Mouse (Mus musculus) MEL (cell line): ENCODE results near the gene Pip5kl1. TPM values are rescaled to one million over a fixed set of nuclear protein-coding genes. Genes with fewer than 3 reads are reported as not detected.

ENCODE experiments used
- DNase-seq: peaks from one replicate; pipeline ENCODE4 v3.0.0; 2011; ENCODE audit warnings: low read depth, low spot score
- H3K27ac ChIP-seq: 2 replicates; pipeline ENCODE4 v1.5.1; 2012; ENCODE audit warnings: low read depth, mild to moderate bottlenecking, control low read depth, low read length, moderate library complexity; ENCODE audit not compliant: control insufficient read depth
- H3K27me3 ChIP-seq, 2 experiments: fragments of 150-350 bp in 1 of 2; sonication (generic) in 1 of 2; 2 replicates each; pipeline ENCODE4 v1.6.1; 2012; ENCODE audit warnings: low read length in 2 of 2, mild to moderate bottlenecking in 2 of 2, improper control_type of control experiment in 1 of 2, moderate library complexity in 1 of 2; ENCODE audit not compliant: insufficient read depth in 2 of 2, control insufficient read depth in 1 of 2
- H3K36me3 ChIP-seq, 2 experiments: 2 replicates each; pipeline ENCODE4 v1.6.1; 2012 to 2014; ENCODE audit warnings: low read length in 2 of 2, improper control_type of control experiment in 1 of 2, inconsistent platforms in 1 of 2, mild to moderate bottlenecking in 1 of 2; ENCODE audit not compliant: insufficient read depth in 2 of 2, control insufficient read depth in 1 of 2
- H3K4me1 ChIP-seq, 2 experiments: fragments of 150-350 bp in 1 of 2; sonication (generic) in 1 of 2; 2 replicates each; pipeline ENCODE4 v1.6.1; 2012; ENCODE audit warnings: low read length in 2 of 2, improper control_type of control experiment in 1 of 2, mild to moderate bottlenecking in 1 of 2; ENCODE audit not compliant: insufficient read depth in 2 of 2, control insufficient read depth in 1 of 2
- H3K4me3 ChIP-seq, 2 experiments: fragments of 150-350 bp in 1 of 2; sonication (generic) in 1 of 2; 2 replicates each; pipeline ENCODE4 v1.5.1; 2012; ENCODE audit warnings: low read depth in 2 of 2, low read length in 2 of 2, mild to moderate bottlenecking in 2 of 2, moderate library complexity in 2 of 2, control low read depth in 1 of 2, improper control_type of control experiment in 1 of 2; ENCODE audit not compliant: control insufficient read depth in 1 of 2, insufficient read depth in 1 of 2
- H3K79me2 ChIP-seq: 2 replicates; pipeline ENCODE4 v1.6.1; 2012; ENCODE audit warnings: mild to moderate bottlenecking, low read length, moderate library complexity; ENCODE audit not compliant: control insufficient read depth, poor library complexity, insufficient read depth
- H3K9ac ChIP-seq: 2 replicates; pipeline ENCODE4 v1.6.1; 2012; ENCODE audit warnings: low read depth, mild to moderate bottlenecking, control low read depth, low read length, moderate library complexity; ENCODE audit not compliant: control insufficient read depth, poor library complexity, severe bottlenecking
- H3K9me3 ChIP-seq: fragments of 150-350 bp; sonication (generic); replicated peaks from 2 replicates; pipeline ENCODE4 v1.6.1; 2012; ENCODE audit warnings: mild to moderate bottlenecking, low read length, improper control_type of control experiment, moderate library complexity; ENCODE audit not compliant: insufficient read depth
- CHD1 ChIP-seq: IDR thresholded peaks from 2 replicates; pipeline ENCODE4 v1.6.1; 2012; ENCODE audit warnings: low read depth, mild to moderate bottlenecking, inconsistent platforms, low read length, improper control_type of control experiment
- EP300 ChIP-seq, 2 experiments: IDR thresholded peaks; 2 replicates each; pipeline ENCODE4 v1.6.1; 2011; ENCODE audit warnings: improper control_type of control experiment in 2 of 2, low read length in 2 of 2, low read depth in 1 of 2, mild to moderate bottlenecking in 1 of 2
- GATA1 ChIP-seq: IDR thresholded peaks from 2 replicates; pipeline ENCODE4 v1.6.1; 2011; ENCODE audit warnings: low read depth, low read length, improper control_type of control experiment
- HCFC1 ChIP-seq: IDR thresholded peaks from 2 replicates; pipeline ENCODE4 v1.6.1; 2012; ENCODE audit warnings: low read depth, mild to moderate bottlenecking, inconsistent platforms, low read length, improper control_type of control experiment, moderate library complexity
- KAT2A ChIP-seq: conservative IDR thresholded peaks from 2 replicates; pipeline ENCODE4 v1.6.1; 2012; ENCODE audit warnings: low read depth, low read length, improper control_type of control experiment, inconsistent platforms
- MAZ ChIP-seq: IDR thresholded peaks from 2 replicates; pipeline ENCODE4 v1.6.1; 2012; ENCODE audit warnings: low read depth, mild to moderate bottlenecking, inconsistent platforms, low read length, improper control_type of control experiment
- MEF2A ChIP-seq: IDR thresholded peaks from 2 replicates; pipeline ENCODE4 v1.6.1; 2014; ENCODE audit warnings: low read depth, mild to moderate bottlenecking, inconsistent platforms, low read length, improper control_type of control experiment; ENCODE audit not compliant: poor library complexity, insufficient replicate concordance, severe bottlenecking; ENCODE audit errors: extremely low read depth
- NELFE ChIP-seq: IDR thresholded peaks from 2 replicates; pipeline ENCODE4 v1.6.1; 2011; ENCODE audit warnings: low read depth, low read length, improper control_type of control experiment
- NRF1 ChIP-seq: IDR thresholded peaks from 2 replicates; pipeline ENCODE4 v1.6.1; 2014; ENCODE audit warnings: low read depth, mild to moderate bottlenecking, inconsistent platforms, low read length, improper control_type of control experiment, moderate library complexity; ENCODE audit not compliant: poor library complexity, insufficient read depth, severe bottlenecking
- POLR2A ChIP-seq, 2 experiments: IDR thresholded peaks; 2 replicates each; pipeline ENCODE4 v1.6.1; 2011 to 2012; ENCODE audit warnings: low read length in 2 of 2, mild to moderate bottlenecking in 2 of 2, control low read depth in 1 of 2, improper control_type of control experiment in 1 of 2, low read depth in 1 of 2, moderate library complexity in 1 of 2; ENCODE audit not compliant: control insufficient read depth in 1 of 2, insufficient read depth in 1 of 2, poor library complexity in 1 of 2
- POLR2AphosphoS5 ChIP-seq: IDR thresholded peaks from 2 replicates; pipeline ENCODE4 v1.6.1; 2012; ENCODE audit warnings: low read depth, borderline replicate concordance, mild to moderate bottlenecking, inconsistent platforms, low read length, moderate library complexity, mixed read lengths
- RAD21 ChIP-seq: IDR thresholded peaks from 2 replicates; pipeline ENCODE4 v1.6.1; 2011; ENCODE audit warnings: mild to moderate bottlenecking, low read depth, low read length, improper control_type of control experiment
- RCOR1 ChIP-seq: IDR thresholded peaks from 2 replicates; pipeline ENCODE4 v1.6.1; 2012; ENCODE audit warnings: low read depth, mild to moderate bottlenecking, inconsistent platforms, low read length, improper control_type of control experiment
- SIN3A ChIP-seq: IDR thresholded peaks from 2 replicates; pipeline ENCODE4 v1.6.1; 2012; ENCODE audit warnings: low read length, improper control_type of control experiment, inconsistent platforms
- TAL1 ChIP-seq: IDR thresholded peaks from 2 replicates; pipeline ENCODE4 v1.6.1; 2012; ENCODE audit warnings: mild to moderate bottlenecking, inconsistent platforms, low read length, moderate library complexity, mixed read lengths
- TCF12 ChIP-seq: IDR thresholded peaks from 2 replicates; pipeline ENCODE4 v1.6.1; 2014; ENCODE audit warnings: low read depth, mild to moderate bottlenecking, inconsistent platforms, low read length, improper control_type of control experiment, moderate library complexity
- USF1 ChIP-seq: IDR thresholded peaks from 2 replicates; pipeline ENCODE4 v1.6.1; 2014; ENCODE audit warnings: low read depth, mild to moderate bottlenecking, inconsistent platforms, low read length, improper control_type of control experiment, moderate library complexity
- polyA plus RNA-seq, 2 experiments: library from polyadenylated mRNA; stranded (reverse) in 1 of 2; unstranded in 1 of 2; fragments of >175 nt in 1 of 2; fragments of >200 nt in 1 of 2; gene quantifications; 2 replicates each; pipeline versions ENCODE4 v1.2.1 to v1.2.4; 2012; ENCODE audit warnings: low replicate concordance in 2 of 2, low read depth in 1 of 2; ENCODE audit not compliant: insufficient read length in 2 of 2, insufficient read depth in 1 of 2, missing spikeins in 1 of 2
- total RNA-seq: library from RNA; depleted of rRNA; stranded (reverse); fragments of 300-350 nt; gene quantifications from 2 replicates; pipeline ENCODE4 v1.2.3, GENCODE M21; 2012

Gene Pip5kl1
- total and polyA plus RNA-seq, 3 experiments: 0.22 to 0.58 TPM; not detected in 1

DNA sequence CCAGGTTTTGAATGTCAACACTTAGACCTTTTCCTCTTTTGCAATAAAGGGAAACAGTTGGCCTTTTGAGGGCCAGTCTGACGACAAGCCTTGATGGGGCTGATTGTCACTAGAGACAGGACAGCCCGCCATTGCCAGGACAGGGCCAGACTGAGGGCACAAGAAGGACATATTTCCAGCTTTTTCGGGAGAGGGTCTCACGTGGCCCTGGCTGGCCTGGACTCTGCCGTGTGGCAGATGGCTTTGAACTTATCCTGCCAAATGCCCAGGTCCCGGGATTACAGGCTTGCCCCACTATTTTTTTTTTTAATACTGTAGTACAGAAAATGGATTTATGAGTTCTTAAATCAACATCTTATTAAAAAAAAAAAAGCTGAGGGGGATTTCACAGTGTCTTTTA, 16.7 kb downstream of the Pip5kl1 start:
- no peak for DNase-seq
- Histone ChIP-seq H3K27me3 (no peaks in the 10 kb centered on the region), H3K4me3 (no peak overlapping the region), H3K27ac (no peak overlapping the region), H3K36me3 (peaks cover 3 to 12% of the 10 kb centered on the region in 2 experiments; a peak in 3 of 4 replicates), H3K4me1 (peaks cover 5 to 16% of the 10 kb centered on the region in 2 experiments; a peak in 3 of 4 replicates), H3K79me2 (peaks cover 32% of the 10 kb centered on the region), H3K9me3 (no peaks in the 10 kb centered on the region), H3K9ac (no peak overlapping the region)
- no peak for TF ChIP-seq KAT2A
- no peak for TF ChIP-seq EP300 (IDR thresholded peaks at IDR 0.05; ENCODE audit: low read depth in 1 of 2, low read length in 2 of 2)

DNA sequence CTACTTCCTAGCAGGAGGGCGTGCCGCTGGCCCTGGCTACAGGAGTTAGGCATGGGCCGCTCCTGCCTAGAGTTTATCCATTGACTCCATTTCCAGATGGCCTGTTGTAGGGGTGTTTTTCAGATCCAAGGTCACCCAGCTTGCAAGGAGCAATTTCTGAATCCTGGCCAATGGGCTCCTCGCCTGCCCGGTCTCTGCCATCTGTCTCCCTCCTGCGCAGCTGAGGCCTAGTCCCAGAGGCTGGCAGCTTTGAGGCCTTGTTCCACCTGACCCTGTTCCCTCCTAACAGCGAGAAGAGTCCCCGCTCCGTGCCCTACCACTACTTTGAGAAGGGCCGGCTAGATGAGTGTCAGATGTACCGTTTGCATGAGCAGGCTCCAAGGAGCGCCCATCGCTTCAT, 22.1 kb downstream of the Pip5kl1 start:
- no peak overlapping the region for H3K9ac ChIP-seq
- no peak for DNase-seq
- H3K9me3 ChIP-seq: no peaks in the 10 kb centered on the region
- H3K4me1 ChIP-seq: peaks cover 0 to 3% of the 10 kb centered on the region in 2 experiments; a peak in 1 of 4 replicates
- TF ChIP-seq HCFC1 (no peak), TAL1 (no peak), RCOR1 (no peak), NELFE (no peak), POLR2AphosphoS5 (no peak), RAD21 (no peak), GATA1 (no peak), MEF2A (no peak), POLR2A (IDR thresholded peaks at IDR 0.05; ENCODE audit: control insufficient read depth in 1 of 2, insufficient read depth in 1 of 2, low read depth in 1 of 2, low read length in 2 of 2, poor library complexity in 1 of 2) (no peak), TCF12 (no peak), SIN3A (no peak), USF1 (no peak), CHD1 (no peak), MAZ (no peak), NRF1 (no peak)
- no peak overlapping the region for H3K4me3 ChIP-seq
- peaks cover 0 to 5% of the 10 kb centered on the region in 2 experiments; a peak in 1 of 4 replicates for H3K36me3 ChIP-seq
- no peaks in the 10 kb centered on the region for H3K79me2 ChIP-seq
- no peaks in the 10 kb centered on the region for H3K27me3 ChIP-seq
- no peak overlapping the region for H3K27ac ChIP-seq
